Mouse (Mus musculus) embryo, embryonic 10 days (tissue): Measurements from ENCODE around the gene Fxyd4.
A peak's percentile ranks its signal among the peaks of the same experiment; 100 is the strongest.

Experiments
- DNase-seq: peaks from one replicate; pipeline ENCODE4 v3.0.0-alpha.2; 2015; ENCODE audit warnings: low spot score

The Fxyd4 gene

DNA sequence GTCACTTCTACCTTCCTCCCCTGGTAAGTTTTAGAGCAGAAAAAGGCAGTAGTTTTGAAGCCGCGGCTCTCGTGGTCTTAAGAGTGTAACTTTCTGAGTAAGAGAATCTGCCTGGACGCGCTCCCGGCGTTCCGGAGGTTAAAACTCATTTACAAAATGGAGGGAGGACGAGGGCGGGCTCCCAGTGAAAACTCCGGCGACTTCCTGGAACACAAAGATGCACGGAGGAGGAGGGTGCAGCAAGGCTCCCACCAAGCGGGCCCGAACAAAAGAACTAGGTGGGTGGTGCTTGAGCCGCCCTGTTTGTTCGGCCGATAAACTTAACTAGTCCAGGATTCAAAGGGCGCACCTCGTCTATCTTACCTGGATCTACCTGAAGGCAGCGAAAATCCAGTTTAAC, 19.9 kb downstream of the Fxyd4 start:
- DNase-seq: peak; percentile 73

DNA sequence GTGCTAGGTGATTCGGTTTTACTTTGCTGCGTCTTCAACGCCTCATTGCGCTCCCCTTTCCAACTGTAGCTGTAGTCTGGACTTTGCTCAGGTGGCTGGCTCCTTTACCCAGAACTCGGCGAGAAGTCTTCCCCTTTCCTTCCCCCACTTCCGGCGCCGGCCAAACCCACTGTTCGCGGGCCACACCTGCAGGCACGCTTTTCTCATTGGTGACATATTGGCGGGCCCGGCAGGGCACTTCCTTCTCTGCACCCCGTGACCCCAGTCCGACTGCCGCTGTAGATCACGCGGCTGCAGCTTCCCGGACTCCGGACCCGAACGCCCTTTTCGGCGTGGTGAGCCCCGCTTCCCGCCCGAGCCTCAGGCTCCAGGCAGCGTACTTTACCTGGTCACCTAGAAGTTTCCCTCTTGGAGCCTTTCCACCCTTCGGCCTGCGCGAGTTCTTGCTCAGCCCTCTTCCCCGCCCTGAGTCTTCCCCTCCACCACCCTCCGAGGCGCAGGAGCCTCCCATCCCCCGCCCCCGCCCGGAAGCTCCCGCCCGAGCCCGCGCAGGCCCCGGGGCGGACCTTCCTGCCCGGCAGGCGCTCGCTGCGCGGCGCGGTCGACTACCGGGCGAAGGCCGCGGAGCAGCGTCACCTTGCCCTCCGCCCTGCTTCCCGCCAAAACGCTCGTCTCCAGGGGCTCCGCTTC, 20.6 kb downstream of the Fxyd4 start:
- DNase-seq: peak; percentile 87

DNA sequence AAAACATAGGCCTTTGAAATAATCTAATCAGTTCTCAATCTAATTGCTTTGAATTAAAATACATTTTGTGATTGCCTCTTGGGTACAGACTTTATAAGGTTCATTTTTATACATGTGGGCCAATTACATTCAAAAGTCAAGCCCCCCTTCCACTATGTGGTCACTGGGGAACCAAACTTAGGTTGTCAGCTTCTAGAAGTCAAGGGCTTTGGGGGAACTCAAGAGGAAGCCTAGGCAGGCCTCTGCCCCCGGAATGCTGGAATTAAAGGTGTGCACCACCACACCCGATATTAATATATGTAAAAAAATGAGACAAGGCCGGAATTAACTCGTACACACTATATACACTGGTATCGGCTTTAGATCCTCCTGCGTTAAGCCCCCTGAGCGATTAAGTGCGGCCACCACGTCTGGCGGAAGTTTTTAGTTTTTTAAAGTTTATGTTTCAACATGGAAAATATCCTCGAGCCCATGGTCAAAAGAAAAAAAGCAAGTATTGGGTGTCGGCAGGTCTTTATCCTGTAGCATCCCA, 21.2 kb downstream of the Fxyd4 start:
- no peak for DNase-seq

DNA sequence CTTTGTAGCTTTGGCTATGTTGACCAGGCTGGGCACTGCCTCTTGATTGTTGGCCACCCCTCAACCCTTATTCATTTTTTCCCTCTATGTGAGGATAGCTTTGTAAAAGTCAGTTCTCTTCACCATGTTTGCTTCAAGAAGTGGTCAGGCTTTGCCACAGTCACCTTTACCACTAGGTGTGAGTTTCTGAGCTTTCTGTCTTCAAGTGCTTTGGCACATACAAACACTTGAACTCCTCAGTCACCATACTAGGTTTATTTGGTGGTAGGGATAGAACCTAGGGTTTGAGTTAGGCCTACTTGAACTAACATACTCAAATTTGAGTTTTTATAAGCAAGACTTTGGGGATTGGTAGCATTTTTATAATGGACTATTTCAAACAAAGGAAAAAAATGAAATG, 23.0 kb downstream of the Fxyd4 start:
- no peak for DNase-seq

DNA sequence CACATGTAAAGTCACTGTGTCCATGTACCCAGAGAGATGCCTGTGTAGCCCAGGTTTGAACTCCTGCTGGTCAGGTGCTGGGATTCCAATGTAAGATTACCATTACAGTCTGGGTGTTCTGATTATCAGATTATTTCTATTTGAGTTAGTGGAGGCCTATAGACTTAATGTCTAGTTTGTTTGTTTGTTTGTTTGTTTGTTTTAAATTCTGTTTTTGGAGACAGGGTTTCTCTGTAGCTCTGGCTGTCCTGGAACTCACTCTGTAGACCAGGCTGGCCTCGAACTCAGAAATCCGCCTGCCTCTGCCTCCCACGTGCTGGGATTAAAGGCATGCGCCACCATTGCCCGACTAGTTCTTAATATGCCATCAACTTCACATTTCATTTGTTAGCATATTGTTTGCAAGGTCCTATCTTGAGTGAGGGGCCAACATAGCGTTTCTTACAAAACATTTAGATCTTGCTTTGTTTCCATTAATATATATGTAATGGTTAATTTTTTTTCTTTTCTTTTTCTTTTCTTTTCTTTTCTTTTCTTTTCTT, 27.3 kb downstream of the Fxyd4 start:
- DNase-seq: no peak

DNA sequence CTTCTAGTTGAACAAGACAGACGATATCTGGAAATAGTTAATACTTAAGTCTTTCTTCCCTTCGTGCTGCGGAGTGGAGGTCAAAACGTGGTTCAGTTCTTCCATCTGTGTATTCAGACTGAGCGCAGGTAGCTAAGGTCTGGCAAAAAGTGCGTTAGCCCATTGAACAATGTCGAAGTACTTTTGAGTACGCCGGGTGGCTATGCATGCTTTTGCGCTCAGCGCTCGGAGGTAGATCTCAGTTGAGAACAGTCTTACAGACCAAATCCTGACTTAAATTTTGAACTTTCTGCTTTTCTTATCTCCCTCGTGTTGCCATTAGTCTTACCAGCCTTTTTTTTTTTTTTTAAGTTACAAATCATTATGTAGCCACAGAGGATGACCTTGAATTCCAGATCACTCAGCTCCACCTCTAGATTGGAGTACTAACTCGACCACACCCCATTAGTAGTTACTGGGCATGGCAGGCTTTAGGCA, 29.0 kb downstream of the Fxyd4 start:
- peak; percentile 40 for DNase-seq

DNA sequence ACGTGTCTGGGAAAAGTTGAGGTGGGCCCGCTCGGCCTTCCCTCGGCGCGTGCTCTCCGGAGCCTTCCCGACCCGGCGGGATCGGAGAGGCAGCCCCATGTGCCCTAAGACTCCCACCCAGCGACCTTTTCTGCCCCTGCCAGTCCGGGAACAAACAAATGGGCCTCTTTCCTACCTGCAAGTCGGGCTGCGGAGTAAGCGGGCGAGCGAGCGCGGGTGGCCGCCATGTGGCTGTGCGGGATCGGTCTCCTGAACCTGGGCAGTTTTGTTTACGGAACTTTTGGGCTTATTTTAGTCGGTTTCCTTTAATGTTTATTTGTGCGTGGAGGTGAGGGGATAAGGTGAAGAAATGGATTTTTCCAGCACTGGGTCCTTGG, 29.5 kb downstream of the Fxyd4 start:
- no peak for DNase-seq

DNA sequence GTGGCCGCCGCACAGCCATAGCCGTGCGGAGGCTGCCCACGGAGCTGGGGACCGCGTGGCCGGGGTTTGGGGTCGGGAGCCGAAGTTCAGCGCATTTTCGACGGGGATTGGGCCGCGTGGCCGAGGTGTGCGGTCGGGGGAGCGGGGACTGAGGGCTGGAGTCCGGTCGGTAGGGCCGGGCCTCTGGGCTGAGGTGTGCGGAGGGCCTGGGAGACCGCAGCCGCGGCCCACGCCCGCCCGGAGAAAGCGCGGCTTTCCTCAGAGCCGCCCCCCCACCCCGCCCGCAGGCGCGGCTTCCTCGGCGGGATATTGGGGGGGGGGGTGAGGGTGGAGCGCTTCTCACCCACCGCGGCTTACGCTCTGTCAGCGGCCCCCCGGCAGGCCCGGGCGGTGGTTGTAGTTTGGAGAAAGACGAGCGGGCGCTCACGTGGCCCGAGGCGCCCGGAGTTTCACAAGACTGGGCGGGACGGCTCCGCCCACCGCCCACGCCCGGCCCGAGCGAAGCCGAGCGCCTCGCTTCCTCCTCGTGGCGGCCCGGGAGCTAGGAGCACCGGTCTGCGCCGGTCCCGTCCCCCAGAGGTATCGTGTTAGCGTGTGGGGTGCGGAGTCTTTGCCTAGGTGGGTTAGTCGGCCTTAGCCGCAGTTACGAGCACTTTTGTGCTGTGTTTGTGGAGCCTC, 30.1 kb downstream of the Fxyd4 start:
- DNase-seq: peak; percentile 89

DNA sequence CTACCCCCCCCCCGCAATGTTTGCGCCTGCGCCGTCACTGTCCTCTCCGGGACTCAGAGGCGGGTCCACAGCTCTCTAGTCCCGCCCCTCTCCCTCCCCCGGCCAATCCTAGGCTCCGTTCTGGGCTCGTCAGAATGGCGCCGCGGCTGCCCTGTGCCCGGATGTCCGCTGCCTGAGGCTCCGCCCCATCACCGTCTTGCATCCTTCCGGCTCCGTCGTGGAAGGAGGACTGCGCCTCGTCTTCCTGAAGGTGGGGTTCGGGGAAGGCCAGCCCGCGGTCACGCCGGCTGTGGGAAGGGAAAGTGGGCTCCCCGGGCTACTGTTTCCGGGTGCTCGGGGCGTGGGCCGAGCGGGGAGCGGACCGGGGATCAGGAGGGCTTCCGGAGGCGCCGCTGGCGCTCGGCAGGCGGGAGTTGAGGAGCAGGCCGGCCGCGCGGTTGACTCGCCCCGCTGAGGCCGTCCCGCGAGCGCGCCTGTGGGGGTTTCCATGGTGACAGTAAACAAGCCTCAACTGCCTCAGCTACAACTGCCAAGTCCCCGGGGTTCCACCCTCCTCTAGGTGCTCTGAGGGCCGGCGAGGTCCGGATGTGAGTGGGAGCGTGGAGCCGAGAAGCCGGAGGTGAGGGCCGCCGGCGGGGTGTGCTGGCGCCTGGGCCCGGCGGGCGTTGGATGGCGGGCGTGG, 30.8 kb downstream of the Fxyd4 start:
- peak; percentile 99 for DNase-seq

DNA sequence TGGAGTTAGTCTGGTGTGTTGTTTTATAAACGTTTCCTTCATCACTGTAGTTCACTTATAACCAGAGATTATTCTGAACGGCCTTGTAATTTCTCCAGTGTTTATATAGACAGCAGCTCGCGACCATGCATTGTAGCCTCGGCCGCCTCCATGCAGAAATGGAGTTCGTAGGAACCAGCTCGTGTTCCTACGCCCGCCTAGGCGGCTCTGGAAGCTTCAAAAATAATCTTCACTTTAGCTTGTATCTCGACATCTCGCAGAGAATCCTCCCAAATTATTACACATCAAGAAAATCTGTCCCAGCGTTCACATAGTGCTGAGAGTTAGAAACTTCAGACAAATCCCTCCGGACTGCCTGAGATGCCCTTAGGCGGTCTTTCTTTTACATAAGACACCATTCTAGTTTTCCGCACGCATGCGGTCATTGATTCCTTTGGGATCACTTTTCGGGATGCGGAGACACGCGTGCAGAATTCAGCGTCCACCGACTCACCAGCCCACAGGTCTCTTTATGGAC, 31.4 kb downstream of the Fxyd4 start:
- DNase-seq: peak; percentile 57

DNA sequence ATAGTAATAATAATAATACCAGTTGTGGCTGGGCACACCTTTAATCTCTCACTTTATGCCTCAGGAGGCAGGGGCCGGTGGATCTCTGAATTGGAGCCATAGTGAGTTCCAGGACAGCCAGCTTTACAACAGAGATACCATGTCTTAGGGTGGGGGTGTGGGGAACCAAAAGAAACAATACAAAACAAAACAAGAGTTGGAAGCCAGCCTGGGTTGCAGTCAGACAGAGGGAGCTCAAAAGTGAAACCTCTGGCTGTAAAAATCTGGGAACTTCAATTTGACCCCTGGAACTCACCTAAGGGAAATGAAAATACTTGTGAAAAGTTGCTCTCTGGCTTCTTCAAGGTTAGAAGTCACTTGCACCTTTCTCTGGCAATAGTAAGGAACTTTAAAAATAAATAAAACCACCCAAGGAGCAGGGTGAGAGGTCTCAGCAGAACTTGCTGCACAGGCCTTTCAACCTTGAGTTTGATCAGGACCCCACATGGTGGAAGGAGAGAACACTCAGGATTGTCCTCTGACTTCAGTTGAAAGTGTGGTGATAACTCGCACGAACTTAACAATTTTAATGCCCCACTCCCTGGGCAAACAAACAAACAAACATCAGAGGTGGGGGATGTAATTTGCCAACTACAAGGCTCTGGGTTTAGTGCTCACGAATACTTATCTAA, 32.1 kb downstream of the Fxyd4 start:
- no peak for DNase-seq

DNA sequence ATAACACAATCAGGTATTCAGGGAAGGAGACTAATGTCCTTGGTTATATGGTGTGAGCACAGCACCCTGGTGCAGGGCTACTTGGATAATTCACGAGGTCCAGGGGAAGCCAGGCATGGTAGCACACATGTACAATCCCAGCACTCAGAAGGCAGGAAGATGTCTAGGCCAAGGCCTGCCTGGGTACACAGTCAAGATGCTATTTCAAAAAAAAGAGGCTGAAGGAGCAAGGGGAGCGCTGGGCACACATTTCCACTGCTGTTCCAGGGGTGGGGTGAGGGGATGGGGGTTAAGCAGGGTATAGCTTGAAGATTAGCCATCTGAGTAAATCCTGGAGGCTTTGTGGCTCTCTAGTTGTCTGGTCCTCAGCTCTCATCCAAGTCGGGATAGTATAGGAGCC, 33.7 kb downstream of the Fxyd4 start:
- no peak for DNase-seq

DNA sequence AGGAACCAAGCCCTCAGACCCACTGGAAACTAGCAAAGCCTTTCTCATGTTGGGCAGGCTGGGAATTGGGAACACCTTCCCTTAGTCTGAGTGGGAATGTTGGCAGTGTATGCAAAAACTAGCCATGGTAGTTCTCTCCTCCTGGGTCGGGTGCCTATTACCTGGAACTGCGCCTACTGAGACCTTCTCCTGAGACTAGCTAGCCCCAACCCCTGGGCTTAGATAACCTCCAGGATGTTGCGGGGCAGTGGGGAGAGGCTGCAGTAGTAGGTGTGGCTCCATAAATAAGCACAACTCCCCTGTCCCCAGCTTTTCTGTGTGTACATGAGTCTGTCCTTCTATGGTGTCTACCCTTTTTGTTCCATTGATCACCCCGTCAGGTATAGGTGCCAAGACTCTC, 34.9 kb downstream of the Fxyd4 start:
- no peak for DNase-seq

DNA sequence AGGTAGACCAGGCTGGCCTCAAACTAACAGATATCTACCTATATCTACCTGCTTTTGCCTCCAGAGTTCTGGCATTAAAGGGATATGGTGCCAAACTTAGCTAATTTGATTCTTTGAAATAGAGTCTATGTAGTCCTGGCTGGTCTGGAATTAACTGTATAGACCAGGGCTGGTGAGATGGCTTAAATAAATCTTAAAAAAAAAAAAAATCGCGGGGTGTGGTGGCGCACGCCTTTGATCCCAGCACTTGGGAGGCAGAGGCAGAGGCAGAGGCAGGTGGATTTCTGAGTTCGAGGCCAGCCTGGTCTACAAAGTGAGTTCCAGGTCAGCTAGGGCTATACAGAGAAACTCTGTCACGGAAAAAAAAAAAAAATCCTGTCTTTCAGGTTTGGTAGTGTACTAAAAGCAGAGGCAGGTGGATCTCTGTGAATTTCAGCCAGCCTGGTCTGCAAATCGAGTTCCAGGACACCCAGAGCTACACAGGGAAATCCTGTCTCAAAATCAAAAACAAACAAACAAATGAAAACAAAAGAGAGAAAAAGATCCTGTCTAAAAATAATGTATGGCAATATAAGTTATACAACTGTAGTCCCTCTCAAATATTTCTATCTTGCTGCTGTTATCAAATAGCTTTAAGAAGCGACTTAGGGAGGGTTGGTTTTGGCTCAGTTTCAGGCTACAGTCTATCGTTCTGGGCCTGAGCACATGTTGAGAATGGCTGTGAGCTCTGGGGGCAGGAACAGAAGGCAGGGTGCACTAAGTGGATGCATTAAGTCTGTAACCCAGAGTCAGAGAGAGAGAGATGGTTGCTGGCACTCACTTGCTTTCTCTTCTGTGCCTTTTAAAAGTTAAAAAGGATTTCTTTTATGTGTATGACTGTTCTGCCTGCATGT, 35.7 kb downstream of the Fxyd4 start:
- no peak for DNase-seq

DNA sequence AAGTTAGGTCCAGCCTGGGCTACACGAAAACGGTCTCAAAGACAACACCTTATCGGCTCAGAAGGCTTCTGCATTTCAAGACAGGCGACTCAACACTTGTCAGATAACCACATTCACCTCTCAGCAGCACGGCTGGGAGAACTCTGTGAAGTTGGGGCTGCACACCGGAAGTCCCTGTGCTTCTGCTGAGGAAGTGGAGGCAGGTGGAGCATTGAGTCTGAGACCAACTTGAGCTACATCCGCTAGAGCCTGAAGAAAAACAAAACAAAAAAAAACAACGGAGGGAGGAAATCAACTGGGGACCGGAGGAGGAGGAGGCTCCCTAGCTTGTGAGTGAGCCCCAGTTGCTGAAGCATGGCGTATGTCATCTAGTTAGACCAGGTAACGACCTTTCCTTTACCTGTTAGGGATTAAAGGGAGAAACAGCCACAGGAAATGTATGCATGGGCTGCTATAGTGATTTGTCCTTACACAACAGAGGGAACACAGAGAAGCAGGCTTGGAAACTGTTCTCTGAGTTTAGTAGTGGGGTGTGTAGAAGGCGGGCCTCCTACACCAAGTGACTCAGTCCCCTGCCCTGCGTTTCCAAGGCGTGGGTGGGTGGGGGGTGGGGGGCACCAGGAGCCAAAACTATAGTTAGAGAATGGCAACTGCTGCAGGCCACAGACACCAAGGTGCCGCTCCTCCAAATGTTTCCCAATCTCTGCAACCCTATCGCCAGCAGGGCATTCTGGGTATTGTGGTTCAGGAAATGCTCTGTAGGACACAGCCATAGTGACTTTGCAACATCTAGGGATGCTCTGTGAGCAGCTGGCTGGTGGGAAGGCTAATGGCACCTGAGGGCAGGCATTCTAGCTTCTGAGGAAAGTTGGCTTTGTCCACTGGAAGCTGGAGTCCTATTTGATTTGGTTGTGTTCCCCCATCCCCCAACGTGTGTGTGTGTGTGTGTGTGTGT, 37.1 kb downstream of the Fxyd4 start, which contains the start of gene Hnrnpf:
Gene Hnrnpf (plus strand): TSS at position 199 of the 955 bp plus-strand sequence.
- DNase-seq: no peak

DNA sequence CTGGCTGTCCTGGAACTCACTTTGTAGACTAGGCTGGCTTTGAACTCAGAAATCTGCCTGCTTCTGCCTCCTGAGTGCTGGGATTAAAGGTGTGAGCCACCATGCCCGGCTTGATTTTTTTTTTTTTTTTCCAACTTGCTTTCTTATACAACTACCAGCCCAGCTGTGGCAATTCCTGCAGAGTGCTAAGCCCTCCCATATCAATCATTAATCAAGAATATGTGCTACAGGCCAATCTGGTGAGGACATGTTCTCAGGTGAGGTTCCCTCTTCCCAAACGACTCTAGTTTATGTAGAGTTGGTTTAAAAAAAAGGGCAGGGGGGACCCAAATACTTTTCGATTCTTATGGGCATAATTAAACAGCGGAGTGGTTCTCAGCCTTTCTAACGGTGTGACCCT, 39.7 kb downstream of the Fxyd4 start:
- DNase-seq: no peak

DNA sequence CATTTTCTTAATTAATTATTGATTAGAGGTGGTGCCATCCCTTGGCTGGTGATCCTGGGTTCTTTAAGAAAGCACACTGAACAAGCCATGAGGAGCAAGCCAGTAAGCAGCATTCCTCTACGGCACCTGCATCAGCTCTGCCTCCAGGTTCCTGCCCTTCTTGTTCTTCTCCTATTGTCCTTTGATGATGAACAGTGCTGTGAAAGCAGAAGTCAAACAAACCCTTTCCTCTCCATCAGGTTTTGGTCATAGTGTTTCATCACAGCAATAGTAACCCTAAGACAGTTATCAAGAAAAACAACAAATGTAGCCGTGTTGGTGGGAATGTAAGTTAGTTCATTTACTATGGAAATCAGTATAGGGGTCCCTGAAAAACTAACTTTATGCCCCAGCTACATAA, 44.1 kb downstream of the Fxyd4 start:
- DNase-seq: no peak

DNA sequence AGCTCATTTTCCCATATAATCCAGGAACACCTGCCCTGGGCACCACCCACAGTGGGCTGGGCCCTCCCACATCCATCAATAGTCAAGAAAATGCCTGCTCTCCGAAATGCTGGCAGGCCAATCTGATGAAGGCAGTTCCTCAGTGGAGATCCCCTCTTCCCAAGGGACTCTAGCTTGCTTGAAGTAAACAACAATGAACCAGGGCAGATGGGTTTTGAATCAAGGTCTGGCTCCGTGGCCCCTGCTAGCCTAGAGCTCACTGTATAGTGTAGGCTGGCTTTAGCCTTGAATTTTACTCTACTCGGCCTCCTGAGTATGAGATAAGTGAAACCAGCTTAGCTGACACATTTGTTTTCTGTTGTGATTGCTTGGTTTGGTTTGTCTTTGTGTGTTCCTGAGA, 45.1 kb downstream of the Fxyd4 start:
- no peak for DNase-seq

DNA sequence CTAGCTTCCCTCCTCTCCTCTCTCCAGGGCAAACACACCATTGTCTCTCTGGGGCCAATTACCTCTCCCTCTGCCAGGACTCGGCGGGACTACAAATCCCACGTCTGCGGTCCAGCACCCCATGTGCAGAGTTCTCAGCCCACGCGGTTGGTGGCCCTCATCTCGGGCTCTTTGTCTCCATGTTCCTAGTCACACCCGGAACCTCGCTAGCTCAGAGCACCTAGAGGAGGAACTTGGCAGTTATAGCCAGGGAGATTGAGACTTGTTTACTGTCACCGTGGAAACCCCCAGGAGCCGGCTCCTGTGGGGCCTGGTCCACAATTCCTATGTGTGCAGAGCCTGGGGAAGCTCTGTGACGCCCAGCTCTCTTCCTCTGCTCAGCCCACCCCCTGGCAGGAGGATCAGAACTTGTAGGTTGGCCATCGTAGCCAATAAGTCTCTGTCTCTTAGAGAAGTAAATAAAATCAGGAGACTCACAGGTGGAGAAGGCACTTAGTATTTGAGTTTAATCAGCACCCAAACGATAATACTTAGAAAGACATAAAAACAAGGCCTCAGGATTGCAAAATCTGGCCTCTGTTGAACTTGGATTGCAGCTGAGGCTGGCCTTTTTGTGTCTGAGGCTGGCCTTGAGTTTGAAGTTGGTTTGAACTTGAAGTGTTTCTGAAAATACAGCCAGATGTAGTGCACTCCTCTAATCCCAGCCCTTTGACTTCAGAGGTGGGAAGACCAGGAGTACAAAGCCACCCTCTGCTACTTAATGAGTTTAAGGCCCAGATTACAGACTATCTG, 45.9 kb downstream of the Fxyd4 start:
- DNase-seq: no peak
